Mouse (Mus musculus) CH12.LX (cell line): ENCODE data around the gene Vmn1r6. TPM values are rescaled to one million over a fixed set of nuclear protein-coding genes. Genes with fewer than 3 reads are reported as not detected.
"Not testable (repeated sequence)": the region's sequence is repeated elsewhere in the genome, so short reads cannot be mapped to it uniquely, and the experiment has no call there.

Experiments
- DNase-seq: peaks from one replicate; pipeline ENCODE4 v3.0.0-alpha.2; 2013; ENCODE audit errors: extremely low read depth
- H3K27ac ChIP-seq: 2 replicates; pipeline ENCODE4 v1.5.1; 2012; ENCODE audit warnings: low read depth, mild to moderate bottlenecking, control low read depth, moderate library complexity; ENCODE audit not compliant: insufficient read depth
- H3K27me3 ChIP-seq: replicated peaks from 2 replicates; pipeline ENCODE3; 2012; ENCODE audit warnings: inconsistent platforms
- H3K36me3 ChIP-seq, 2 experiments: replicated peaks in 1 of 2; 2 replicates each; pipeline versions ENCODE3 to v1.6.1; 2012; ENCODE audit warnings: inconsistent platforms in 1 of 2, low read length in 1 of 2, mild to moderate bottlenecking in 1 of 2, mixed read lengths in 1 of 2, moderate library complexity in 1 of 2; ENCODE audit not compliant: control insufficient read depth in 1 of 2, insufficient read depth in 1 of 2
- H3K4me1 ChIP-seq, 2 experiments: 2 replicates each; pipeline ENCODE4 v1.6.1; 2012; ENCODE audit warnings: inconsistent platforms in 1 of 2, moderate library complexity in 1 of 2; ENCODE audit not compliant: insufficient read depth in 2 of 2, control insufficient read depth in 1 of 2
- H3K4me2 ChIP-seq: 2 replicates; pipeline ENCODE4 v1.6.1; 2012; ENCODE audit warnings: low read depth, mild to moderate bottlenecking, control low read depth; ENCODE audit not compliant: poor library complexity, insufficient read depth, severe bottlenecking
- H3K4me3 ChIP-seq, 3 experiments: fragments of 150-350 bp in 1 of 3; sonication (generic) in 1 of 3; replicated peaks in 1 of 3; 2 replicates each; pipeline versions ENCODE3 to v1.5.1; 2011 to 2012; ENCODE audit warnings: low read depth in 2 of 3, low read length in 2 of 3, mild to moderate bottlenecking in 2 of 3, moderate library complexity in 2 of 3, control low read depth in 1 of 3, improper control_type of control experiment in 1 of 3, inconsistent platforms in 1 of 3, mixed read lengths in 1 of 3; ENCODE audit not compliant: poor library complexity in 1 of 3
- H3K79me2 ChIP-seq: replicated peaks from 2 replicates; pipeline ENCODE4 v1.6.1; 2012; ENCODE audit warnings: mild to moderate bottlenecking, moderate library complexity; ENCODE audit not compliant: control insufficient read depth, poor library complexity, insufficient read depth, severe bottlenecking; ENCODE audit errors: extremely low read depth
- H3K9ac ChIP-seq: 2 replicates; pipeline ENCODE4 v1.6.1; 2012; ENCODE audit warnings: low read depth, mild to moderate bottlenecking, control low read depth, moderate library complexity; ENCODE audit not compliant: insufficient read depth
- H3K9me3 ChIP-seq: replicated peaks from 2 replicates; pipeline ENCODE3; 2012; ENCODE audit warnings: low read length, inconsistent platforms, mixed read lengths
- CTCF ChIP-seq, 2 experiments: IDR thresholded peaks in 1 of 2; conservative IDR thresholded peaks in 1 of 2; 2 replicates each; pipeline ENCODE4 v1.5.1; 2011 to 2012; ENCODE audit warnings: low read depth in 2 of 2, low read length in 2 of 2, improper control_type of control experiment in 1 of 2, inconsistent platforms in 1 of 2, mild to moderate bottlenecking in 1 of 2, moderate library complexity in 1 of 2
- ETS1 ChIP-seq: conservative IDR thresholded peaks from 2 replicates; pipeline ENCODE4 v1.6.1; 2012; ENCODE audit warnings: low read depth, mild to moderate bottlenecking, inconsistent platforms, low read length, improper control_type of control experiment, moderate library complexity
- IRF4 ChIP-seq: IDR thresholded peaks from 2 replicates; pipeline ENCODE4 v1.6.1; 2014; ENCODE audit warnings: low read depth, mild to moderate bottlenecking, inconsistent platforms, low read length, improper control_type of control experiment
- JUND ChIP-seq: conservative IDR thresholded peaks from 2 replicates; pipeline ENCODE4 v1.6.1; 2011; ENCODE audit warnings: low read depth, low read length, improper control_type of control experiment
- MEF2A ChIP-seq: IDR thresholded peaks from 2 replicates; pipeline ENCODE4 v1.6.1; 2014; ENCODE audit warnings: low read depth, mild to moderate bottlenecking, inconsistent platforms, low read length, improper control_type of control experiment, borderline replicate concordance
- MXI1 ChIP-seq: IDR thresholded peaks from 2 replicates; pipeline ENCODE4 v1.6.1; 2011; ENCODE audit warnings: mild to moderate bottlenecking, low read depth, low read length, improper control_type of control experiment
- NELFE ChIP-seq: IDR thresholded peaks from 2 replicates; pipeline ENCODE4 v1.6.1; 2011; ENCODE audit warnings: low read depth, low read length, improper control_type of control experiment
- PAX5 ChIP-seq: IDR thresholded peaks from 2 replicates; pipeline ENCODE4 v1.6.1; 2012; ENCODE audit warnings: low read length, inconsistent platforms, mixed read lengths
- SMC3 ChIP-seq: IDR thresholded peaks from 2 replicates; pipeline ENCODE4 v1.6.1; 2011; ENCODE audit warnings: low read depth, low read length, improper control_type of control experiment
- USF1 ChIP-seq: IDR thresholded peaks from 2 replicates; pipeline ENCODE4 v1.6.1; 2014; ENCODE audit warnings: low read depth, mild to moderate bottlenecking, inconsistent platforms, low read length, improper control_type of control experiment
- ZNF384 ChIP-seq: IDR thresholded peaks from 2 replicates; pipeline ENCODE4 v1.6.1; 2012; ENCODE audit warnings: low read depth, low read length, improper control_type of control experiment, inconsistent platforms
- dilution Hi-C: fragments of 300-500 bp; cut with MboI; formaldehyde crosslinking; loops from 2 replicates; pipeline ENCODE4 v1.14.3; 2020; ENCODE audit warnings: low sequenced_read_pairs; ENCODE audit not compliant: extremely low pct_unique_long_range_greater_than_20kb, extremely low pct_ligation_motif_present
- in situ Hi-C: fragments of 300-500 bp; cut with MboI; formaldehyde crosslinking; loops from 3 replicates; pipeline ENCODE4 v1.14.3; 2019; ENCODE audit warnings: low sequenced_read_pairs, low pct_ligation_motif_present, low pct_unique_long_range_greater_than_20kb, mixed read lengths
- polyA plus RNA-seq: library from polyadenylated mRNA; unstranded; fragments of >175 nt; gene quantifications from 2 replicates; pipeline ENCODE4 v1.2.1, GENCODE M21; 2012; ENCODE audit warnings: low read depth; ENCODE audit not compliant: insufficient read length
- total RNA-seq, 2 experiments: library from RNA; depleted of rRNA; stranded (reverse); fragments of 300-350 nt in 1 of 2; fragments of >200 nt in 1 of 2; gene quantifications; 2 replicates each; pipeline ENCODE4 v1.2.3; 2012 to 2014

Gene Vmn1r6
- total and polyA plus RNA-seq, 3 experiments = not detected

GRCm38 (mm10) chr6:56969973-56970372 lies 27.1 kb upstream of the Vmn1r6 start, which contains the start of gene Vmn1r5:
Gene Vmn1r5 (plus strand): TSS chr6:56970273.
- no peak for DNase-seq
- H3K9ac ChIP-seq = no peak within 1 kb of the TSS
- no peak within 1 kb of the TSS for H3K4me2 ChIP-seq
- no peak within 1 kb of the TSS for H3K27ac ChIP-seq
- in situ Hi-C loops (no loop called here), dilution Hi-C loops (no loop called here)
- H3K79me2 ChIP-seq = no peaks in the 10 kb centered on the region
- no peak within 1 kb of the TSS for H3K4me3 ChIP-seq
- no peaks in the 10 kb centered on the region for H3K27me3 ChIP-seq
- TF ChIP-seq SMC3 (no peak), MEF2A (no peak), JUND (no peak), IRF4 (no peak)
- H3K9me3 ChIP-seq = no peaks in the 10 kb centered on the region
- no peaks in the 10 kb centered on the region for H3K36me3 ChIP-seq
- no peaks in the 10 kb centered on the region for H3K4me1 ChIP-seq

GRCm38 (mm10) chr6:57025224-57025623 lies 28.2 kb downstream of the Vmn1r6 start, which contains the start of gene Vmn1r7:
Gene Vmn1r7 (minus strand): TSS chr6:57025324.
- DNase-seq, H3K4me3 ChIP-seq, H3K79me2 ChIP-seq, in situ Hi-C loops, H3K4me2 ChIP-seq, H3K9me3 ChIP-seq, H3K27ac ChIP-seq, dilution Hi-C loops, H3K4me1 ChIP-seq, H3K27me3 ChIP-seq, H3K9ac ChIP-seq, H3K36me3 ChIP-seq: not testable (repeated sequence)

GRCm38 (mm10) chr6:57031984-57032383 lies 34.9 kb downstream of the Vmn1r6 start, which contains the start of gene Vmn1r8:
Gene Vmn1r8 (plus strand): TSS chr6:57032284.
- DNase-seq = no peak
- H3K27me3 ChIP-seq = no peaks in the 10 kb centered on the region
- no peak within 1 kb of the TSS for H3K9ac ChIP-seq
- dilution Hi-C loops = no loop called here
- no peaks in the 10 kb centered on the region for H3K4me1 ChIP-seq
- no peak within 1 kb of the TSS for H3K4me3 ChIP-seq
- H3K79me2 ChIP-seq = no peaks in the 10 kb centered on the region
- TF ChIP-seq PAX5 (no peak), NELFE (no peak)
- in situ Hi-C loops = no loop called here
- no peak within 1 kb of the TSS for H3K27ac ChIP-seq
- no peaks in the 10 kb centered on the region for H3K36me3 ChIP-seq
- H3K9me3 ChIP-seq = no peaks in the 10 kb centered on the region
- no peak within 1 kb of the TSS for H3K4me2 ChIP-seq

DNA sequence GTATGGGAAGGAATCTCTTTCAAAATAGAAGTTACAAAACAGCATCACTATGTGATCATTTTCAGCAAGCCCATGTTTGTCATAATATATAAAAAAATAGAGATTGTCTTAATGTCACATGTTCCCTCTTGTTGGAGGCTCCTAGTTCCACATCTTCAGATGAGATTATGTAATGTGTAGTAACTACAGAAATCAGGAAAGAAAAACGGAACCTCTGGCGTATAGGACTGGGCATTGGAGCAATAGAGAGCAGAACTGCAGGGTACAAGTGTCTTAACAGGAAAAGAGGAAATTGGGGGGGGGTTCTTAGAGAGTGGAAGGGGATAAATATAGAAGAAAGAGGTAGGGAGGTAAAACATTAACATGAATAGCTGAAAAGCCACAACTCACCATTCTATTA lies 37.6 kb downstream of the Vmn1r6 start:
- Histone ChIP-seq H3K9ac (no peak overlapping the region), H3K9me3 (no peaks in the 10 kb centered on the region), H3K79me2 (no peaks in the 10 kb centered on the region), H3K4me3 (no peak overlapping the region), H3K4me1 (no peaks in the 10 kb centered on the region), H3K4me2 (no peak overlapping the region), H3K27me3 (no peaks in the 10 kb centered on the region), H3K36me3 (no peaks in the 10 kb centered on the region), H3K27ac (no peak overlapping the region)
- dilution Hi-C loops (no loop called here), in situ Hi-C loops (no loop called here)
- TF ChIP-seq USF1 = no peak
- TF ChIP-seq ZNF384 = no peak
- TF ChIP-seq CTCF (conservative IDR thresholded peaks at IDR 0.05 in 1 of 2, IDR thresholded peaks at IDR 0.05 in 1 of 2; ENCODE audit: low read depth in 2 of 2, low read length in 2 of 2) = no peak
- no peak for TF ChIP-seq ETS1
- no peak for TF ChIP-seq MXI1
- no peak for DNase-seq
